Comparison of ENCODE assay signal across 8 mouse cellular contexts in the genomic region with DNA sequence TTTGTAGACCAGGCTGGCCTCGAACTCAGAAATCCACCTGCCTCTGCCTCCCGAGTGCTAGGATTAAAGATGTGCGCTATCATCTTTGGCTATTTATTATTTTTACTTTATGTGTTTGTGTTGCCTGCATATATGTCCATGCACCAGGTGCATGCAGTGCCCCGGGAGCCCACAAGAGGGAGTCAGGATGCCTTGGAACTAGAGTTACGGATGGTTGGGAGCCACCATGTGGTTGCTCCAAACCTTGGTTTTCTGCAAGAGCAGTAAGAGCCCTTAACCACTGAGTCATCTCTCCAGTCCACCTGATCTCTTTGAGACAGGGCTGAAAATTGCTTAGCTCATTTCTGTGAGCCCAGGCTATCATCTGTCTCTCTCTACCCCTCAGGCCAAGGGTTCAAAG. TPM values are rescaled to one million over a fixed set of nuclear protein-coding genes. Genes with fewer than 3 reads are reported as not detected.
DNase-seq lines count a peak whose midpoint lies in the region; ATAC-seq and TF ChIP-seq lines count a peak whose summit lies in the region.

No protein-coding gene starts in this region.

- ATAC-seq in forebrain, embryonic 13.5 days, result peak; percentile 68
- peak; percentile 89 for ATAC-seq in lung, postnatal 0 days

- H3K9ac ChIP-seq in forebrain, embryonic 13.5 days, result no peak overlapping the region
- H3K9ac ChIP-seq in lung, postnatal 0 days (replicated peaks; ENCODE audit: low read depth), result no peak overlapping the region

- no peak overlapping the region for H3K4me3 ChIP-seq in forebrain, embryonic 13.5 days
- no peak overlapping the region for H3K4me3 ChIP-seq in lung, postnatal 0 days (ENCODE audit: low read depth, low read length)

- peak; percentile 99 for TF ChIP-seq CTCF in lung, postnatal 0 days (IDR thresholded peaks at IDR 0.05)

- TF ChIP-seq EP300 in lung, postnatal 0 days (IDR thresholded peaks at IDR 0.05), result peak; percentile 56

- intact Hi-C loops in heart, postnatal 36 days (cut with DNase I), result loop anchor here (2.0 to 10.0 kb wide), 3 partner anchors 44 to 222 kb away; no protein-coding TSS in a partner anchor

- WGBS in forebrain, embryonic 13.5 days, result 3% methylated on average over 5 of the region's 5 CpGs
- 2% methylated on average over 5 of the region's 5 CpGs for WGBS in lung, postnatal 0 days

- no peaks in the 10 kb centered on the region for H3K9me3 ChIP-seq in forebrain, embryonic 13.5 days (replicated peaks)
- H3K9me3 ChIP-seq in lung, postnatal 0 days (ENCODE audit: low read length), result no peaks in the 10 kb centered on the region

- H3K4me1 ChIP-seq in forebrain, embryonic 13.5 days, result no peaks in the 10 kb centered on the region
- no peaks in the 10 kb centered on the region for H3K4me1 ChIP-seq in lung, postnatal 0 days (ENCODE audit: insufficient read depth, low read depth, low read length)

- peak; percentile 94 for DNase-seq in ES-CJ7 (ENCODE audit: low read depth, low spot score)
- peak; percentile 93 for DNase-seq in c-Kit-positive CD71-positive TER-119-negative erythroid progenitor cells, embryonic 14.5 days (ENCODE audit: low read depth)
- DNase-seq in heart, postnatal 36 days, result peak; percentile 76 to 88
- peak; percentile 82 to 83 for DNase-seq in layer of hippocampus, postnatal 10 days (ENCODE audit: low spot score in 2 of 2)
- DNase-seq in lung, postnatal 0 days (ENCODE audit: low spot score), result peak; percentile 94
- peak; percentile 86 for DNase-seq in retina, embryonic 14.5 days (ENCODE audit: low spot score)
- peak; percentile 85 for DNase-seq in thymus, postnatal 25 days

- H3K27ac ChIP-seq in forebrain, embryonic 13.5 days, result no peak overlapping the region
- H3K27ac ChIP-seq in lung, postnatal 0 days (ENCODE audit: low read length), result no peak overlapping the region

- H3K36me3 ChIP-seq in forebrain, embryonic 13.5 days (ENCODE audit: poor library complexity, severe bottlenecking), result no peaks in the 10 kb centered on the region
- H3K36me3 ChIP-seq in lung, postnatal 0 days (ENCODE audit: insufficient read depth, low read length), result no peaks in the 10 kb centered on the region

- H3K27me3 ChIP-seq in forebrain, embryonic 13.5 days, result no peaks in the 10 kb centered on the region
- H3K27me3 ChIP-seq in lung, postnatal 0 days (replicated peaks; ENCODE audit: insufficient read depth, low read length), result no peaks in the 10 kb centered on the region

- H3K4me2 ChIP-seq in forebrain, embryonic 13.5 days, result no peak overlapping the region
- no peak overlapping the region for H3K4me2 ChIP-seq in lung, postnatal 0 days (replicated peaks; ENCODE audit: low read depth, low read length)

RNA-seq across cellular contexts. Expression of gene Ggcx, which starts 7.0 kb away (rescaled TPM):
- polyA plus RNA-seq in forebrain, embryonic 13.5 days (2015; fragmentation: Nextera tagmentation; extraction: Ambion mirVana), result 12.7 and 13.8 TPM in 2 replicates
- total RNA-seq in heart, postnatal 36 days (2021), result 10 to 100 TPM; 31.1 to 31.7 TPM
- total RNA-seq in layer of hippocampus, postnatal 10 days (2021), result 10 to 100 TPM; 20.3 to 20.5 TPM
- 28.6 and 32.2 TPM in 2 replicates for polyA plus RNA-seq in lung, postnatal 0 days (2015; fragmentation: Nextera tagmentation; extraction: Ambion mirVana)

RNA-seq across cellular contexts. Expression of gene Vamp8, which starts 16.6 kb away (rescaled TPM):
- 16.8 and 21.3 TPM in 2 replicates for polyA plus RNA-seq in forebrain, embryonic 13.5 days (2015; fragmentation: Nextera tagmentation; extraction: Ambion mirVana)
- 10 to 100 TPM; 75.7 to 81.5 TPM for total RNA-seq in heart, postnatal 36 days (2021)
- total RNA-seq in layer of hippocampus, postnatal 10 days (2021), result 10 to 100 TPM; 11.1 to 13.8 TPM
- polyA plus RNA-seq in lung, postnatal 0 days (2015; fragmentation: Nextera tagmentation; extraction: Ambion mirVana), result 608 and 656 TPM in 2 replicates

RNA-seq across cellular contexts. Expression of gene Vamp5, which starts 26.9 kb away (rescaled TPM):
- 7.0 and 10.1 TPM in 2 replicates for polyA plus RNA-seq in forebrain, embryonic 13.5 days (2015; fragmentation: Nextera tagmentation; extraction: Ambion mirVana)
- 10 to 100 TPM; 67.4 to 72.6 TPM for total RNA-seq in heart, postnatal 36 days (2021)
- total RNA-seq in layer of hippocampus, postnatal 10 days (2021), result 1 to 10 TPM; 4.2 to 4.6 TPM
- polyA plus RNA-seq in lung, postnatal 0 days (2015; fragmentation: Nextera tagmentation; extraction: Ambion mirVana), result 80.5 and 83.3 TPM in 2 replicates

RNA-seq across cellular contexts. Expression of gene Mat2a, which starts 32.2 kb away (rescaled TPM):
- 402 and 460 TPM in 2 replicates for polyA plus RNA-seq in forebrain, embryonic 13.5 days (2015; fragmentation: Nextera tagmentation; extraction: Ambion mirVana)
- total RNA-seq in heart, postnatal 36 days (2021), result 100 to 1,000 TPM in 1 of 2 experiments, 10 to 100 TPM in 1; 81.3 to 164 TPM
- total RNA-seq in layer of hippocampus, postnatal 10 days (2021), result 100 to 1,000 TPM; 173 to 191 TPM
- polyA plus RNA-seq in lung, postnatal 0 days (2015; fragmentation: Nextera tagmentation; extraction: Ambion mirVana), result 165 and 171 TPM in 2 replicates

RNA-seq across cellular contexts. Expression of gene Rnf181, which starts 40.4 kb away (rescaled TPM):
- polyA plus RNA-seq in forebrain, embryonic 13.5 days (2015; fragmentation: Nextera tagmentation; extraction: Ambion mirVana), result 122 and 125 TPM in 2 replicates
- 10 to 100 TPM; 42.8 to 47.6 TPM for total RNA-seq in heart, postnatal 36 days (2021)
- 10 to 100 TPM; 69.4 to 71.1 TPM for total RNA-seq in layer of hippocampus, postnatal 10 days (2021)
- 202 and 208 TPM in 2 replicates for polyA plus RNA-seq in lung, postnatal 0 days (2015; fragmentation: Nextera tagmentation; extraction: Ambion mirVana)

Comparison
In these comparisons a context has a peak if more than half of its experiments do, and no peak if none do; other contexts are left out.
1. RNA of gene Vamp8, which starts 16.6 kb away (total RNA-seq): 75.7 to 81.5 TPM in heart, postnatal 36 days; 11.1 to 13.8 TPM in layer of hippocampus, postnatal 10 days; every median in the first group is over 4 times any median in the second.
2. RNA of gene Vamp5, which starts 26.9 kb away (total RNA-seq): 67.4 to 72.6 TPM in heart, postnatal 36 days; 4.2 to 4.6 TPM in layer of hippocampus, postnatal 10 days; every median in the first group is over 10 times any median in the second.
3. Peak in every context shown above with its lines, with median percentiles within 50 percentile points of each other: DNase-seq.